Mouse (Mus musculus): ENCODE results near the gene Cdkn2c. TPM values are rescaled to one million over a fixed set of nuclear protein-coding genes. Genes with fewer than 3 reads are reported as not detected.

Cdkn2c gene
- polyA plus RNA-seq, 1 experiment from 2014 or later, result 13.2 TPM

DNA sequence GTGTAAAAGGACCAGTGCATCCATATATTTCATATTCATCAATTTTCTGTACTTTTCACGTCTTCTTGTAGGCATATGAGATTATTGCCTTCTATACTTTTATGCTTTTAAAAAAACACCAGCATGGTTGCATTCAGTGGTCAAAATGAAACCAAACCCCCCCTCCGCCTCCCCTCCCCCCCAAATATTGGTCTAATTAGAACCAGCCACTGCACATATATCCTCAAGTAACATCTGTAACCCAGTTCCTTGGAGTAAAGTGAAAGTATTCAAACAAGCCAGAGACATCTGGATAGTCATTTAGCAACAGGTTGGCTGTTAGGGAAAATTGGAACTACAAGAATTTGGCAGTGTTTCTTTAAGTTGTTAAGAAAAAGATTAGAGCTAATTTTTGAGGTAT is 529 bp upstream of the Cdkn2c start:
- peak overlapping the region; percentile 95 for H3K27ac ChIP-seq
- H3K27me3 ChIP-seq, result peaks cover 16% of the 10 kb centered on the region
- WGBS (ENCODE audit: insufficient replicate concordance), result 52% methylated on average over 2 of the region's 2 CpGs
- H3K4me3 ChIP-seq (replicated peaks), result peak overlapping the region; percentile 98
- H3K4me1 ChIP-seq (replicated peaks), result peaks cover 31% of the 10 kb centered on the region
- H3K36me3 ChIP-seq, result no peaks in the 10 kb centered on the region
- no peak for ATAC-seq (ENCODE audit: low read depth)
- peak overlapping the region; percentile 88 for H3K9ac ChIP-seq
- DNase-seq, result no peak
- H3K9me3 ChIP-seq (replicated peaks), result no peaks in the 10 kb centered on the region
- peak overlapping the region; percentile 94 for H3K4me2 ChIP-seq

DNA sequence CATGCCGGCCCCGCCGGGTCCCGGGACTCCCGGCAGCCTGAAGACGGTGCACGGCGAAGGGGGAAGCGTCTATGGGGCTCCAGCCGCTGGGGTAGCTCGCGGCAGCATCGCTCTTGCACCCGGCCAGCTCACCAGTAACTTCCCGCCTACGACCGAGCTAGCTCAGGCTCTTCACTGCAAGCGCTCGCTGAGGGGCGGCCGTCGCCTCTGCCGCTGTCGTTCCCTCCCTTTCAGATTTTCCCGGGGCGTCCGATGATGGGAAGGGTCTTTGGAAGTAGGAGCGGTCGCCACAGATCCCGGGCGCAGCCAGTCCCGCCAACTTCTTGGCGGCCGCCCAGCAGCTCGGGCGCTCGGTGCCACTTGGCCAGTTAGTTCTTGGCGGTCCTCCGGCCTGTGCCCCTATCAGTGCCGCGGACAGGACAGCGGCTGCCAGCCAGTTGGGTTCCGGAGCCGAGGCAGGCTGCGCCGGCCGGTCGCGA is 968 bp downstream of the Cdkn2c start:
- H3K4me1 ChIP-seq (replicated peaks), result peaks cover 24% of the 10 kb centered on the region
- peak overlapping the region; percentile 98 for H3K4me3 ChIP-seq (replicated peaks)
- H3K4me2 ChIP-seq, result peak overlapping the region; percentile 94
- DNase-seq, result peak; percentile 55
- H3K9me3 ChIP-seq (replicated peaks), result no peaks in the 10 kb centered on the region
- H3K36me3 ChIP-seq, result peaks cover 4% of the 10 kb centered on the region
- peak overlapping the region; percentile 98 for H3K9ac ChIP-seq
- WGBS (ENCODE audit: insufficient replicate concordance), result 0% methylated on average over 40 of the region's 49 CpGs
- H3K27ac ChIP-seq, result peak overlapping the region; percentile 95
- H3K27me3 ChIP-seq, result peaks cover 28% of the 10 kb centered on the region
- ATAC-seq (ENCODE audit: low read depth), result peak; percentile 42

DNA sequence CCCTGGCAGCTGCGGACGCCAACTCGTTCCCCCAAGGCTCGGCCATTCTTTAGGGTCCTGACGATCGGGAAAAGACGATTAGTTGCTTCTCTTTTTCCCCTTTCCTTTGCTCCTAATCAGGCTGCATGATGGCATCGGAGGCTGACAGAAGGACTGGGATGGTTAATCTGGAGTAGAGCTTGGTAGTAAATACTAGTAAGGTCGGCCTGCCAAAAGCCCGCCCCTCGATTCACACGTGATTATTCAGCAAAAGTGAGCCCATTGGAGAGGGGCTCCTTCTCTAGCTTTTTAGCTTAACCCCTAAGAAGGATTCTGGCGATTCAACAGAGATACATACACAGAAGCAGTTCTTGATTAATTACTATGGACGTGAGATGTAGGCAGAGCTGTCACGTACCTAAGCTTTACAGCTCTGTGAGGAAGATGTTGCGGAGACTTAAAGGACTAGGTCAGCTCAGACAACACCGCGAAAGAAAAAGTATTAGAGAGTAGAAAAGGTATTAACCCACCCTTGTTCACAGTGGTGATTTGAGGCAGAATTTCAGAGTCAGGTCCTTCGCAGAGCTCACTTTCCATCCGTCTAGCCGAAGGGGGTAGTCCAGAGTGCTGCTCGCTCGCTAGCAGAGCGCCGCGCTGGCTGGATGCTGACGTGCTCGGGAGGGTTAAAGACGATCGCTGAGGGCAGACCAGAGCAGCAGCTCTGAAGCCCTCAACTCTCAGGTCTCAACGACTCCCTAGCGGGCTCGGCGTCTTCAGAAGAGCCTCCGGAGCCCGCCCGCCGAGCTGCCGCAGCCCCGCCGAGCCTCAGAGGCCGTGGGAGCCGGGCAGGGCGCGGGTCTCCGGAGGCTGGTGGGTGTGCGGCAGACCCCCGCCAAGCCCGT is 1.6 kb downstream of the Cdkn2c start:
- peaks cover 4% of the 10 kb centered on the region for H3K36me3 ChIP-seq
- H3K27ac ChIP-seq, result peak overlapping the region; percentile 95
- H3K27me3 ChIP-seq, result peaks cover 33% of the 10 kb centered on the region
- DNase-seq (peak; percentile 57), ATAC-seq (ENCODE audit: low read depth) (peak; percentile 57)
- peaks cover 24% of the 10 kb centered on the region for H3K4me1 ChIP-seq (replicated peaks)
- WGBS (ENCODE audit: insufficient replicate concordance), result 1% methylated on average over 40 of the region's 49 CpGs
- peak overlapping the region; percentile 98 for H3K4me3 ChIP-seq (replicated peaks)
- peak overlapping the region; percentile 94 for H3K4me2 ChIP-seq
- H3K9ac ChIP-seq, result peak overlapping the region; percentile 98
- H3K9me3 ChIP-seq (replicated peaks), result no peaks in the 10 kb centered on the region

GRCm38 (mm10) chr4:109664091-109664490 is 2.9 kb downstream of the Cdkn2c start:
- DNase-seq (no peak), ATAC-seq (ENCODE audit: low read depth) (no peak)
- Histone ChIP-seq H3K36me3 (peaks cover 4% of the 10 kb centered on the region), H3K4me1 (replicated peaks) (peaks cover 24% of the 10 kb centered on the region), H3K9me3 (replicated peaks) (no peaks in the 10 kb centered on the region), H3K9ac (peak overlapping the region; percentile 98), H3K27me3 (peaks cover 43% of the 10 kb centered on the region), H3K4me3 (replicated peaks) (peak overlapping the region; percentile 98), H3K27ac (no peak overlapping the region), H3K4me2 (peak overlapping the region; percentile 94)
- WGBS (ENCODE audit: insufficient replicate concordance), result 12% methylated on average over 5 of the region's 5 CpGs

- peaks cover 62% of the 10 kb centered on the region for H3K27me3 ChIP-seq
These were observed 4.7 kb downstream of the Cdkn2c start for GRCm38 (mm10) chr4:109662271-109662670.

DNA sequence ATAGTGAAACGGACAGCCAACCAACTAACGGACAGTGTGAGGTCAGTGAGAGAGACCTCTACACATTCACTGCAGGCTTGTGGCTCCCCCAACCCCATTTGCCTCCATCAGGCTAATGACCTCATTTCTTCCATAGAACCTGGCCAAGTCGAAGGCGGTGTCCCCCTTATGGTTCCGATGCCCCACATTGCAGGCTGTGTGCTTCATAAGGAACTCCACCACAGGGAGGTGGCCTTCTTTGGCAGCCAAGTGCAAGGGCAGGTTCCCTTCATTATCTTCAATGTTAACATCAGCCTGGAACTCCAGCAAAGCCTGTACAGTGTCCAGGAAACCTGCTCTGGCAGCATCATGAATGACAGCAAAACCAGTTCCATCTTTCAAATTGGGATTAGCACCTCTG is 5.8 kb downstream of the Cdkn2c start:
- Histone ChIP-seq H3K9me3 (replicated peaks) (no peaks in the 10 kb centered on the region), H3K36me3 (peaks cover 4% of the 10 kb centered on the region), H3K4me1 (replicated peaks) (peaks cover 27% of the 10 kb centered on the region), H3K27me3 (peaks cover 72% of the 10 kb centered on the region), H3K4me2 (no peak overlapping the region), H3K27ac (no peak overlapping the region), H3K4me3 (replicated peaks) (no peak overlapping the region), H3K9ac (no peak overlapping the region)
- DNase-seq (no peak), ATAC-seq (ENCODE audit: low read depth) (no peak)
- 10% methylated on average over 5 of the region's 5 CpGs for WGBS (ENCODE audit: insufficient replicate concordance)

More at GRCm38 (mm10) chr4:109662271-109662670, 4.7 kb downstream of the Cdkn2c start:
- Histone ChIP-seq H3K4me3 (replicated peaks) (0 out of 2 replicates have a peak overlapping the region, but pooled peaks have one; percentile 7), H3K9me3 (replicated peaks) (no peaks in the 10 kb centered on the region), H3K9ac (no peak overlapping the region), H3K4me2 (no peak overlapping the region), H3K36me3 (peaks cover 4% of the 10 kb centered on the region), H3K4me1 (replicated peaks) (peaks cover 23% of the 10 kb centered on the region), H3K27ac (no peak overlapping the region)
- ATAC-seq (ENCODE audit: low read depth), result no peak
- no peak for DNase-seq
- 19% methylated on average over 5 of the region's 5 CpGs for WGBS (ENCODE audit: insufficient replicate concordance)

DNA sequence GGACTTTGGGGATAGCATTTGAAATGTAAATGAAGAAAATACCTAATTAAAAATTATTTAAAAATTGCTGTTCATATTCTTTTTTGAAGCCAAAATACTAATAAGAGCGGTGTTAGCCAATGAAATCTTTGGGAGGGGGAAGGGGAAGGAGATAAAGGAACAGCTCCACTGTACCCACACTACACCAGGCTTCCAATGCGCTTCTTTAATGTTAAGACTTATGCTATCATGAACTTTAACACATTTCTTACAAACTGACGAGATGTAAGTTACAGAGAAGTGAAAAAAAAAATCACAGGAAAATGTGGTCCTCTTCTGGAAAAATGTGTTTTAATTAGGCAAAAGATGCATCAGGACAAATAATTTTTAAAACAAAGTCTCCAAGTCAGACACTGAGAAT is 6.4 kb downstream of the Cdkn2c start:
- 14% methylated on average over 3 of the region's 3 CpGs for whole genome bisulfite sequencing (ENCODE audit: insufficient replicate concordance)
- DNase-seq (no peak), ATAC-seq (ENCODE audit: low read depth) (no peak)
- Histone ChIP-seq H3K27ac (no peak overlapping the region), H3K9me3 (replicated peaks) (no peaks in the 10 kb centered on the region), H3K4me3 (replicated peaks) (no peak overlapping the region), H3K9ac (no peak overlapping the region), H3K27me3 (peaks cover 78% of the 10 kb centered on the region), H3K4me2 (no peak overlapping the region), H3K4me1 (replicated peaks) (peaks cover 27% of the 10 kb centered on the region), H3K36me3 (peaks cover 4% of the 10 kb centered on the region)

GRCm38 (mm10) chr4:109659571-109659970 is 7.4 kb downstream of the Cdkn2c start:
- H3K36me3 ChIP-seq, result peaks cover 4% of the 10 kb centered on the region
- peaks cover 22% of the 10 kb centered on the region for H3K4me1 ChIP-seq (replicated peaks)
- no peak overlapping the region for H3K4me2 ChIP-seq
- ATAC-seq (ENCODE audit: low read depth) (no peak), DNase-seq (no peak)
- H3K4me3 ChIP-seq (replicated peaks), result no peak overlapping the region
- no peak overlapping the region for H3K9ac ChIP-seq
- no peak overlapping the region for H3K27ac ChIP-seq
- H3K9me3 ChIP-seq (replicated peaks), result no peaks in the 10 kb centered on the region
- peaks cover 81% of the 10 kb centered on the region for H3K27me3 ChIP-seq
- 19% methylated on average over 2 of the region's 2 CpGs for WGBS (ENCODE audit: insufficient replicate concordance)

DNA sequence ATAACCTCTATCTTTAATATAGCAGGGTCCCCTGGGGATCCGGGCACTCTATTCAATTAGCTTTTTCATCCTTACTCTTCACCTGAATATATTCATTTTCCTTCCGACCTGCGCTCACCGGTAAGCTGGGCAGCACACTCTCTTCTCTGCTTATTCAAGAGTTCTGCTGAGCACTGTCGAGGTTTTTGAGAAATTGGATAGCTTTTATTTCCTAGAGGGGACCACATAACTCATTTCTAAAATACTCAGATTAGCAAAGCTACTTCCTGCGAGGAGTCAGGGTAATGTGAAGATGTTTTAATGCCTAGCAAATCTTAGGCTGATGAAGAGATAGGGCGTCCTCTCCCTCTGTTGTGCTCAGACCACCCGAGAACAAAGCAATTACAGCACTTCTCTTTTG is 8.2 kb downstream of the Cdkn2c start:
- no peak for DNase-seq
- no peak overlapping the region for H3K27ac ChIP-seq
- H3K36me3 ChIP-seq, result peaks cover 4% of the 10 kb centered on the region
- no peak overlapping the region for H3K9ac ChIP-seq
- H3K27me3 ChIP-seq, result peaks cover 78% of the 10 kb centered on the region
- no peak overlapping the region for H3K4me3 ChIP-seq (replicated peaks)
- H3K4me2 ChIP-seq, result no peak overlapping the region
- WGBS (ENCODE audit: insufficient replicate concordance), result 7% methylated on average over 8 of the region's 8 CpGs
- peaks cover 16% of the 10 kb centered on the region for H3K4me1 ChIP-seq (replicated peaks)
- no peak for ATAC-seq (ENCODE audit: low read depth)
- H3K9me3 ChIP-seq (replicated peaks), result no peaks in the 10 kb centered on the region

DNA sequence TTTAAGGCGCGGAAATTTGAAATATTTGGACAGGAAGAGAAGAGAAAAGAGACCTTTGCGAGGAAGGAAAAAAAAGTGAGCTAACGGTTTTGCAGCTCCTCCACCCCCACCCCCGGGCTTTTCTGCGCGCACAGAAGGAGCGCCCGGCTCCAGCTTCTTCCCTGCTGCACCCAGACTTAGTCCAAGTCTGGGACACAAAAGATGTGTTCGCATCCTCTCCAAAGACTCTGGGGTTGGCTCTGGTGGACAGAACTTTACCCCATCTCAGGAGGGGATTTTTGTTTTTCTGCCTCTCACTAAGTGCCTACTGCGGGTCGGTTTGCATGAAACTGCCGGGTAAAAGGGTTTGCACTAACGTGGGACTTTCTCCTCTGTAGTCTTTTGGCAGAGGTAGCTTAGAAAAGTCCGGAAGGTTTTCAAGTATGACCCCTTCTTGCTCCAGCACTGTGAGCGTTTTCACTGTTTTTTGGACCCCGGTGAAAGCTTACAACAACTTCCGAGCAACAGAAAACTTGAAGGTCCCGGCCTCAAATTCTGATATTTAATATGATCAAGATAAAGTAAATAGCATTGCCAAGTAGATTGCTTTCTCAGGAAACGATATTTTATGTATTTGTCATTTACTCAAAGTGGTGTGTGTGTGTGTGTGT is 9.0 kb downstream of the Cdkn2c start:
- 3% methylated on average over 20 of the region's 20 CpGs for WGBS (ENCODE audit: insufficient replicate concordance)

More for the DNA sequence above, 9.0 kb downstream of the Cdkn2c start:
- H3K4me2 ChIP-seq, result peak overlapping the region; percentile 65
- H3K4me1 ChIP-seq (replicated peaks), result peaks cover 14% of the 10 kb centered on the region
- peaks cover 78% of the 10 kb centered on the region for H3K27me3 ChIP-seq
- H3K9ac ChIP-seq, result no peak overlapping the region
- H3K36me3 ChIP-seq, result peaks cover 4% of the 10 kb centered on the region
- H3K9me3 ChIP-seq (replicated peaks), result no peaks in the 10 kb centered on the region
- H3K4me3 ChIP-seq (replicated peaks), result peak overlapping the region; percentile 46
- DNase-seq, result no peak
- ATAC-seq (ENCODE audit: low read depth), result no peak
- H3K27ac ChIP-seq, result no peak overlapping the region
